Mouse (Mus musculus) lung, postnatal 0 days (tissue): Measurements from ENCODE around the gene Kcnk13.

Experiments
- CTCF ChIP-seq: IDR thresholded peaks from 2 replicates; pipeline ENCODE4 v1.5.1; 2016; ENCODE audit warnings: antibody characterized with exemption, mild to moderate bottlenecking
- EP300 ChIP-seq: IDR thresholded peaks from 2 replicates; pipeline ENCODE4 v1.6.1; 2016; ENCODE audit warnings: antibody characterized with exemption, mild to moderate bottlenecking, control low read depth

DNA sequence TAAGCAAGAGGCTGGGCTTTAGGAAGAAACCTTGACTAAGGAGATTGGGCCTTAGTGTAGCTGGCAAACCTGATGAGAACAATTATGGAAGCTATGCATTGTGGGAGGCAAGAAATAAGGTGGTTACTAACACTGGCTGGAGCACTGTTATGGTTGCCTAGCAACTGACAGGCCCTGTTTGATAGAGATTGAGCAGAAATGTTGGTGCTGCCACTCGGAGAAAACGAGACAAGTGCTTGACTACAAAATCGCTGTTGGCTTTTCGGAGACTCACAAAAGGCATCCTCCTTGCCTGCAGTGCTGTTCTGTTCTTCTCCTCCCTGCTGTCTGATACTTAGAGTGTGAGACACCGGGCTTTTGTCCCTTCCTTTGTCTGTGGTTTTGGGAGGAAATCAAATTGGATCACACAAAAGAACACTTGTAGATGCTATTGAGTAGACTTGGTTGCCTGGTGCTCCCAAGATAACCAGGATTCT, 41.1 kb upstream of the Kcnk13 start:
- TF ChIP-seq EP300, result no peak
- no peak for TF ChIP-seq CTCF
